Mouse (Mus musculus): ENCODE measurements around the gene Rdh9. TPM values are rescaled to one million over a fixed set of nuclear protein-coding genes. Genes with fewer than 3 reads are reported as not detected.

Gene Rdh9
- total RNA-seq, 4 experiments from 2014 or later: 0.41 to 1.1 (median 0.83) TPM; not detected in 1

- no peak for DNase-seq (ENCODE audit: low spot score in 2 of 2)
Observed at GRCm38 (mm10) chr10:127840776-127841175, 64.6 kb downstream of the Rdh9 start.

Other genes with a start within 250 kb of the Rdh9 start
- gene Nxph4, start 241.8 kb upstream of the Rdh9 start, total RNA-seq (2022): 1 to 10 TPM; 1.9 to 2.7 (median 2.3) TPM
- gene Lrp1, start 155.2 kb upstream of the Rdh9 start, total RNA-seq (2022): 100 to 1,000 TPM; 293 to 333 (median 304) TPM
- gene Stat6, start 133.4 kb upstream of the Rdh9 start, total RNA-seq (2022): 10 to 100 TPM in 3 of 4 experiments, 1 to 10 TPM in 1; 10.0 to 13.6 (median 11.3) TPM
- gene Nemp1, start 109.5 kb upstream of the Rdh9 start, total RNA-seq (2022): 1 to 10 TPM; 5.8 to 8.1 (median 7.6) TPM
- 10 to 100 TPM; 45.3 to 51.6 (median 49.0) TPM for gene Nab2, start 107.8 kb upstream of the Rdh9 start, total RNA-seq (2022)
- 1 to 10 TPM in 2 of 4 experiments, under 1 TPM in 2; 0.56 to 1.7 (median 0.86) TPM for gene Myo1a, start 71.2 kb upstream of the Rdh9 start, total RNA-seq (2022)
- gene Tac2, start 51.9 kb upstream of the Rdh9 start, total RNA-seq (2022): 1 to 10 TPM; 3.4 to 7.7 (median 4.1) TPM
- 10 to 100 TPM; 11.0 to 12.3 (median 11.3) TPM for gene Zbtb39, start 36.8 kb upstream of the Rdh9 start, total RNA-seq (2022)
- gene Gpr182, start 24.7 kb upstream of the Rdh9 start, total RNA-seq (2022): 1 to 10 TPM; 1.6 to 2.2 (median 1.9) TPM
- gene Rdh1, start 16.7 kb upstream of the Rdh9 start, total RNA-seq (2022): under 1 TPM; 0.07 to 0.25 (median 0.16) TPM
- gene Rdh16f1, start 16.6 kb upstream of the Rdh9 start, total RNA-seq (2022): under 1 TPM in 1 of 4 experiments, not detected in 3; 0.25 TPM
- under 1 TPM; 0.18 to 0.37 (median 0.22) TPM for gene Rdh16, start 24.8 kb downstream of the Rdh9 start, total RNA-seq (2022)
- not detected for gene Rdh19, start 73.5 kb downstream of the Rdh9 start, total RNA-seq (2022)
- not detected for gene Rdh16f2, start 90.1 kb downstream of the Rdh9 start, total RNA-seq (2022)
- gene Rdh7, start 112.4 kb downstream of the Rdh9 start, total RNA-seq (2022): not detected
- not detected for gene Sdr9c7, start 122.1 kb downstream of the Rdh9 start, total RNA-seq (2022)
- gene Hsd17b6, start 231.2 kb downstream of the Rdh9 start, total RNA-seq (2022): not detected
- 1 to 10 TPM; 6.0 to 9.1 (median 8.0) TPM for gene Prim1, start 238.8 kb downstream of the Rdh9 start, total RNA-seq (2022)

All from layer of hippocampus, adult 8-10 months (tissue).